Mouse (Mus musculus) CH12.LX (cell line): ENCODE data around the gene Srpr. TPM values are rescaled to one million over a fixed set of nuclear protein-coding genes. Genes with fewer than 3 reads are reported as not detected.
A peak's percentile ranks its signal among the peaks of the same experiment; 100 is the strongest.

Source experiments
- DNase-seq: peaks from one replicate; pipeline ENCODE4 v3.0.0-alpha.2; 2013; ENCODE audit errors: extremely low read depth
- H3K27ac ChIP-seq: 2 replicates; pipeline ENCODE4 v1.5.1; 2012; ENCODE audit warnings: low read depth, mild to moderate bottlenecking, control low read depth, moderate library complexity; ENCODE audit not compliant: insufficient read depth
- H3K27me3 ChIP-seq: replicated peaks from 2 replicates; pipeline ENCODE3; 2012; ENCODE audit warnings: inconsistent platforms
- H3K36me3 ChIP-seq, 2 experiments: replicated peaks in 1 of 2; 2 replicates each; pipeline versions ENCODE3 to v1.6.1; 2012; ENCODE audit warnings: inconsistent platforms in 1 of 2, low read length in 1 of 2, mild to moderate bottlenecking in 1 of 2, mixed read lengths in 1 of 2, moderate library complexity in 1 of 2; ENCODE audit not compliant: control insufficient read depth in 1 of 2, insufficient read depth in 1 of 2
- H3K4me1 ChIP-seq, 2 experiments: 2 replicates each; pipeline ENCODE4 v1.6.1; 2012; ENCODE audit warnings: inconsistent platforms in 1 of 2, moderate library complexity in 1 of 2; ENCODE audit not compliant: insufficient read depth in 2 of 2, control insufficient read depth in 1 of 2
- H3K4me2 ChIP-seq: 2 replicates; pipeline ENCODE4 v1.6.1; 2012; ENCODE audit warnings: low read depth, mild to moderate bottlenecking, control low read depth; ENCODE audit not compliant: poor library complexity, insufficient read depth, severe bottlenecking
- H3K4me3 ChIP-seq, 3 experiments: fragments of 150-350 bp in 1 of 3; sonication (generic) in 1 of 3; replicated peaks in 1 of 3; 2 replicates each; pipeline versions ENCODE3 to v1.5.1; 2011 to 2012; ENCODE audit warnings: low read depth in 2 of 3, low read length in 2 of 3, mild to moderate bottlenecking in 2 of 3, moderate library complexity in 2 of 3, control low read depth in 1 of 3, improper control_type of control experiment in 1 of 3, inconsistent platforms in 1 of 3, mixed read lengths in 1 of 3; ENCODE audit not compliant: poor library complexity in 1 of 3
- H3K79me2 ChIP-seq: replicated peaks from 2 replicates; pipeline ENCODE4 v1.6.1; 2012; ENCODE audit warnings: mild to moderate bottlenecking, moderate library complexity; ENCODE audit not compliant: control insufficient read depth, poor library complexity, insufficient read depth, severe bottlenecking; ENCODE audit errors: extremely low read depth
- H3K9ac ChIP-seq: 2 replicates; pipeline ENCODE4 v1.6.1; 2012; ENCODE audit warnings: low read depth, mild to moderate bottlenecking, control low read depth, moderate library complexity; ENCODE audit not compliant: insufficient read depth
- H3K9me3 ChIP-seq: replicated peaks from 2 replicates; pipeline ENCODE3; 2012; ENCODE audit warnings: low read length, inconsistent platforms, mixed read lengths
- BHLHE40 ChIP-seq: IDR thresholded peaks from 2 replicates; pipeline ENCODE4 v1.6.1; 2011; ENCODE audit warnings: mild to moderate bottlenecking, low read depth, low read length, improper control_type of control experiment
- CHD1 ChIP-seq: IDR thresholded peaks from 2 replicates; pipeline ENCODE4 v1.6.1; 2012; ENCODE audit warnings: low read depth, low read length, improper control_type of control experiment, inconsistent platforms
- CHD2 ChIP-seq: IDR thresholded peaks from 2 replicates; pipeline ENCODE4 v1.6.1; 2011; ENCODE audit warnings: low read length, improper control_type of control experiment
- CTCF ChIP-seq, 2 experiments: IDR thresholded peaks in 1 of 2; conservative IDR thresholded peaks in 1 of 2; 2 replicates each; pipeline ENCODE4 v1.5.1; 2011 to 2012; ENCODE audit warnings: low read depth in 2 of 2, low read length in 2 of 2, improper control_type of control experiment in 1 of 2, inconsistent platforms in 1 of 2, mild to moderate bottlenecking in 1 of 2, moderate library complexity in 1 of 2
- E2F4 ChIP-seq: IDR thresholded peaks from 2 replicates; pipeline ENCODE4 v1.6.1; 2011; ENCODE audit warnings: low read depth, low read length, improper control_type of control experiment; ENCODE audit not compliant: insufficient replicate concordance
- EP300 ChIP-seq: IDR thresholded peaks from 2 replicates; pipeline ENCODE4 v1.6.1; 2011; ENCODE audit warnings: low read length, improper control_type of control experiment
- ETS1 ChIP-seq: conservative IDR thresholded peaks from 2 replicates; pipeline ENCODE4 v1.6.1; 2012; ENCODE audit warnings: low read depth, mild to moderate bottlenecking, inconsistent platforms, low read length, improper control_type of control experiment, moderate library complexity
- GABPA ChIP-seq: IDR thresholded peaks from 2 replicates; pipeline ENCODE4 v1.6.1; 2012; ENCODE audit warnings: low read depth, low read length, improper control_type of control experiment, inconsistent platforms; ENCODE audit not compliant: insufficient replicate concordance
- HCFC1 ChIP-seq: IDR thresholded peaks from 2 replicates; pipeline ENCODE4 v1.6.1; 2012; ENCODE audit warnings: low read depth, mild to moderate bottlenecking, inconsistent platforms, low read length, improper control_type of control experiment
- IRF4 ChIP-seq: IDR thresholded peaks from 2 replicates; pipeline ENCODE4 v1.6.1; 2014; ENCODE audit warnings: low read depth, mild to moderate bottlenecking, inconsistent platforms, low read length, improper control_type of control experiment
- JUND ChIP-seq: conservative IDR thresholded peaks from 2 replicates; pipeline ENCODE4 v1.6.1; 2011; ENCODE audit warnings: low read depth, low read length, improper control_type of control experiment
- KAT2A ChIP-seq: IDR thresholded peaks from 2 replicates; pipeline ENCODE4 v1.6.1; 2012; ENCODE audit warnings: low read length, improper control_type of control experiment, inconsistent platforms; ENCODE audit not compliant: insufficient replicate concordance
- MAFK ChIP-seq: IDR thresholded peaks from 2 replicates; pipeline ENCODE4 v1.6.1; 2011; ENCODE audit warnings: low read length, improper control_type of control experiment; ENCODE audit not compliant: insufficient replicate concordance
- MAX ChIP-seq: IDR thresholded peaks from 2 replicates; pipeline ENCODE4 v1.6.1; 2011; ENCODE audit warnings: low read length, improper control_type of control experiment
- MAZ ChIP-seq: IDR thresholded peaks from 2 replicates; pipeline ENCODE4 v1.6.1; 2012; ENCODE audit warnings: low read depth, mild to moderate bottlenecking, inconsistent platforms, low read length, improper control_type of control experiment, moderate library complexity
- MEF2A ChIP-seq: IDR thresholded peaks from 2 replicates; pipeline ENCODE4 v1.6.1; 2014; ENCODE audit warnings: low read depth, mild to moderate bottlenecking, inconsistent platforms, low read length, improper control_type of control experiment, borderline replicate concordance
- MYC ChIP-seq: IDR thresholded peaks from 2 replicates; pipeline ENCODE4 v1.6.1; 2011; ENCODE audit warnings: low read depth, mild to moderate bottlenecking, improper control_type of control experiment, low read length
- NELFE ChIP-seq: IDR thresholded peaks from 2 replicates; pipeline ENCODE4 v1.6.1; 2011; ENCODE audit warnings: low read depth, low read length, improper control_type of control experiment
- NRF1 ChIP-seq: IDR thresholded peaks from 2 replicates; pipeline ENCODE4 v1.6.1; 2014; ENCODE audit warnings: low read depth, mild to moderate bottlenecking, inconsistent platforms, low read length, improper control_type of control experiment, moderate library complexity
- PAX5 ChIP-seq: IDR thresholded peaks from 2 replicates; pipeline ENCODE4 v1.6.1; 2012; ENCODE audit warnings: low read length, inconsistent platforms, mixed read lengths
- RAD21 ChIP-seq: IDR thresholded peaks from 2 replicates; pipeline ENCODE4 v1.6.1; 2011; ENCODE audit warnings: low read depth, mild to moderate bottlenecking, low read length, improper control_type of control experiment, moderate library complexity
- RCOR1 ChIP-seq: conservative IDR thresholded peaks from 2 replicates; pipeline ENCODE4 v1.6.1; 2012; ENCODE audit warnings: low read depth, mild to moderate bottlenecking, inconsistent platforms, low read length, improper control_type of control experiment
- SIN3A ChIP-seq: IDR thresholded peaks from 2 replicates; pipeline ENCODE4 v1.6.1; 2012; ENCODE audit warnings: low read length, improper control_type of control experiment, inconsistent platforms
- SMC3 ChIP-seq: IDR thresholded peaks from 2 replicates; pipeline ENCODE4 v1.6.1; 2011; ENCODE audit warnings: low read depth, low read length, improper control_type of control experiment
- TBP ChIP-seq: conservative IDR thresholded peaks from 2 replicates; pipeline ENCODE4 v1.6.1; 2011; ENCODE audit warnings: low read depth, low read length, improper control_type of control experiment
- TCF12 ChIP-seq: IDR thresholded peaks from 2 replicates; pipeline ENCODE4 v1.6.1; 2014; ENCODE audit warnings: low read depth, mild to moderate bottlenecking, inconsistent platforms, low read length, improper control_type of control experiment
- UBTF ChIP-seq: IDR thresholded peaks from 2 replicates; pipeline ENCODE4 v1.6.1; 2012; ENCODE audit warnings: low read depth, mild to moderate bottlenecking, inconsistent platforms, low read length, improper control_type of control experiment, moderate library complexity
- USF1 ChIP-seq: IDR thresholded peaks from 2 replicates; pipeline ENCODE4 v1.6.1; 2014; ENCODE audit warnings: low read depth, mild to moderate bottlenecking, inconsistent platforms, low read length, improper control_type of control experiment
- USF2 ChIP-seq: conservative IDR thresholded peaks from 2 replicates; pipeline ENCODE4 v1.6.1; 2011; ENCODE audit warnings: low read depth, low read length, improper control_type of control experiment
- ZC3H11A ChIP-seq: IDR thresholded peaks from 2 replicates; pipeline ENCODE4 v1.6.1; 2012; ENCODE audit warnings: low read depth, mild to moderate bottlenecking, inconsistent platforms, low read length, improper control_type of control experiment
- ZKSCAN1 ChIP-seq: IDR thresholded peaks from 2 replicates; pipeline ENCODE4 v1.6.1; 2012; ENCODE audit warnings: low read depth, inconsistent platforms, low read length, improper control_type of control experiment, borderline replicate concordance
- ZMIZ1 ChIP-seq: IDR thresholded peaks from 2 replicates; pipeline ENCODE4 v1.6.1; 2012; ENCODE audit warnings: low read depth, mild to moderate bottlenecking, inconsistent platforms, low read length, improper control_type of control experiment
- dilution Hi-C: fragments of 300-500 bp; cut with MboI; formaldehyde crosslinking; loops from 2 replicates; pipeline ENCODE4 v1.14.3; 2020; ENCODE audit warnings: low sequenced_read_pairs; ENCODE audit not compliant: extremely low pct_unique_long_range_greater_than_20kb, extremely low pct_ligation_motif_present
- in situ Hi-C: fragments of 300-500 bp; cut with MboI; formaldehyde crosslinking; loops from 3 replicates; pipeline ENCODE4 v1.14.3; 2019; ENCODE audit warnings: low sequenced_read_pairs, low pct_ligation_motif_present, low pct_unique_long_range_greater_than_20kb, mixed read lengths
- polyA plus RNA-seq: library from polyadenylated mRNA; unstranded; fragments of >175 nt; gene quantifications from 2 replicates; pipeline ENCODE4 v1.2.1, GENCODE M21; 2012; ENCODE audit warnings: low read depth; ENCODE audit not compliant: insufficient read length
- total RNA-seq, 2 experiments: library from RNA; depleted of rRNA; stranded (reverse); fragments of 300-350 nt in 1 of 2; fragments of >200 nt in 1 of 2; gene quantifications; 2 replicates each; pipeline ENCODE4 v1.2.3; 2012 to 2014

The Srpr gene
- total and polyA plus RNA-seq, 3 experiments: 38.2 to 95.0 (median 40.1) TPM

DNA sequence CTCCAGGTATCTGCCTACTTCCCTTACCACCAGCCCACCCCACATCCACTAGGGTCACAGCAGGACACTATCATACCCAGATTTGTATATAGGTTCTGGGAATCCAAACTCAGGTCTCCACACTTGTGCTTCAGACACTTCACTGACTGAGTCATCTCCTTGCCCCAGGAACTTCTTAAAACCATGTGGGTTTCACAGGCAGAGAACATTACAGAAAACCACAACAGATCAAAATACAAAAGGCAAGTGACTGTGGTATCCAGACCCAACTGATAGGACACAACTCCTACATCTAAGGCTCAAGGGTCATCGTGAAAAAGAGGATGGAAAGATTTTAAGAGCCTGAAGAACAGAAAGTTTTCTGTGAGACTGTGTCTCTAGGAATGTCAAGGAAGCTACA, 26.6 kb upstream of the Srpr start:
- no peaks in the 10 kb centered on the region for H3K9me3 ChIP-seq
- peaks cover 8% of the 10 kb centered on the region for H3K79me2 ChIP-seq
- H3K4me3 ChIP-seq: no peak overlapping the region
- no peak overlapping the region for H3K4me2 ChIP-seq
- peaks cover 15 to 36% of the 10 kb centered on the region in 2 experiments for H3K36me3 ChIP-seq
- H3K27me3 ChIP-seq: no peaks in the 10 kb centered on the region
- peaks cover 5 to 26% of the 10 kb centered on the region in 2 experiments; a peak in 3 of 4 replicates for H3K4me1 ChIP-seq
- dilution Hi-C loops (no loop called here), in situ Hi-C loops (no loop called here)
- H3K9ac ChIP-seq: no peak overlapping the region
- DNase-seq: no peak
- H3K27ac ChIP-seq: no peak overlapping the region
- TF ChIP-seq SIN3A (no peak), RCOR1 (no peak), NELFE (no peak), GABPA (no peak), USF2 (no peak), ZKSCAN1 (no peak), EP300 (no peak), USF1 (no peak), PAX5 (no peak), MAZ (no peak), ZC3H11A (no peak), E2F4 (no peak)

DNA sequence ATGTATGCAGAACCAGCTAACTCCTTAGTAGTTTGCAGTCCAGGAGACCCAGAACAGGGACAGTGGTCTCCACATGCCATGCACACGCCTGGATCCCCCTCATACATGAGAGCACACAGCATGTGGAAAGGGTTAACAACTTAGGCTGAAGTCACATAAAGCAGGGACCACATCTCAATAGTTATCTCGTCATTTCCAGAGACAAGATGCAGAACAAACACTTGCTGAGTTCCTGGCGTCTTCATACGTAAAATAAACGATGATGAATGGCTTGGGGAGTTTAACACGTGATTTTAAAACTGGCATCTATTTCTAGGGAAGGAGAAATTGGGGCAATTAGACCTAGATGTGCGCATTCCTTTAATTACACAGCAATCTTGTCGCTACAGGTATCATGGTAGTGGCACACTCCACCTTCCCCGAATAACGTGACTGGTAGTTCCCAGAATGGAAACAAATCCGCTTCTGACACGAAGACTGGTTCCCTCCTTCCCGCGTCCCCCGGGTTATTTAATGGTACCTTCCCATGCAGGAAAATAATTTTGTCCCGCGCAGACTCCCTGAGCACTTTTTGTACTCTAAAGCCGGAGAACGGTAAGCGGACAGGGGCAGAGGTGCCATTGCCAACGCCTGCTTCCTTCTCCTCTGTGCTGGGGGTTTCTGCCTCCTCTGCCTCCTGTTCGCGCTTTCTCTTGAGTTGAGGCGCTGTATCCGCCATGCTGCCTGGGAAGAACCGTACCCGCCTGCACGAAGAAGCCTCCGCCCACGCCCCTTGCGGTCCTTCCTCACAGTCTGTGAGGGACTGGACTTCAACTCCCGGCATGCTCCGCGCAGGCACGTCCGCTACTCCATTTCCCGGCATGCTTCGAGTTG, 24.5 kb upstream of the Srpr start, which contains the start of gene Dcps:
TSS of gene Dcps (minus strand) at position 811 of the 873 bp plus-strand sequence.
- H3K36me3 ChIP-seq: peaks cover 6 to 16% of the 10 kb centered on the region in 2 experiments
- peak within 1 kb of the TSS; percentile 66 to 84 (median 78) for H3K4me3 ChIP-seq
- H3K79me2 ChIP-seq: peaks cover 8% of the 10 kb centered on the region
- H3K4me2 ChIP-seq: peak within 1 kb of the TSS; percentile 82
- H3K9ac ChIP-seq: peak within 1 kb of the TSS; percentile 72
- in situ Hi-C loops: no loop called here
- peak within 1 kb of the TSS; percentile 38 for H3K27ac ChIP-seq
- no peaks in the 10 kb centered on the region for H3K27me3 ChIP-seq
- peaks cover 5 to 26% of the 10 kb centered on the region in 2 experiments; a peak in 3 of 4 replicates for H3K4me1 ChIP-seq
- no peaks in the 10 kb centered on the region for H3K9me3 ChIP-seq
- DNase-seq: peak; percentile 95
- dilution Hi-C loops: no loop called here
- TF ChIP-seq CTCF (conservative IDR thresholded peaks at IDR 0.05 in 1 of 2, IDR thresholded peaks at IDR 0.05 in 1 of 2; ENCODE audit: low read depth in 2 of 2, low read length in 2 of 2): no peak
- TF ChIP-seq NRF1: peak; percentile 83
- no peak for TF ChIP-seq MAFK
- TF ChIP-seq SMC3: no peak
- peak; percentile 93 for TF ChIP-seq CHD1
- peak; percentile 48; the same call in 1 of the 2 replicates for TF ChIP-seq NELFE
- peak; percentile 29; the same call in 1 of the 2 replicates for TF ChIP-seq MEF2A
- TF ChIP-seq ETS1: 0 out of 2 replicates have a peak, but pooled peaks have one; percentile 7
- TF ChIP-seq JUND: no peak
- no peak for TF ChIP-seq UBTF
- TF ChIP-seq ZKSCAN1: no peak
- TF ChIP-seq ZMIZ1: peak; percentile 78
- TF ChIP-seq RAD21: no peak
- TF ChIP-seq HCFC1: peak; percentile 99
- TF ChIP-seq KAT2A: peak; percentile 99
- TF ChIP-seq BHLHE40: peak; percentile 77
- peak; percentile 77 for TF ChIP-seq TCF12
- TF ChIP-seq CHD2: no peak
- TF ChIP-seq IRF4: peak; percentile 36; the same call in 1 of the 2 replicates
- TF ChIP-seq TBP: peak; percentile 32; the same call in 1 of the 2 replicates
- peak; percentile 83 for TF ChIP-seq MYC
- TF ChIP-seq MAX: peak; percentile 80
